Mouse (Mus musculus) intestine, postnatal 0 days (tissue): ENCODE results near the gene Col18a1. TPM values are rescaled to one million over a fixed set of nuclear protein-coding genes. Genes with fewer than 3 reads are reported as not detected.

Experiments used
- ATAC-seq: fragments of 200-750 bp; cut with Nextera tagmentation; 2 replicates; pipeline ENCODE4 v1.8.0; 2017; ENCODE audit warnings: mild to moderate bottlenecking, moderate TSS enrichment, moderate library complexity
- H3K27ac ChIP-seq: fragments of 300-500 bp; sonication (generic); 2 replicates; pipeline ENCODE4 v1.5.1; 2014; ENCODE audit warnings: mild to moderate bottlenecking, low read depth, low read length, moderate library complexity
- H3K27me3 ChIP-seq: fragments of 300-500 bp; sonication (generic); replicated peaks from 2 replicates; pipeline ENCODE4 v1.6.1; 2014; ENCODE audit warnings: low read length, mixed read lengths; ENCODE audit not compliant: control insufficient read depth, insufficient read depth
- H3K36me3 ChIP-seq: fragments of 300-500 bp; sonication (generic); 2 replicates; pipeline ENCODE4 v1.6.1; 2014; ENCODE audit warnings: mild to moderate bottlenecking, moderate library complexity; ENCODE audit not compliant: control insufficient read depth, insufficient read depth
- H3K4me1 ChIP-seq: fragments of 300-500 bp; sonication (generic); replicated peaks from 2 replicates; pipeline ENCODE4 v1.6.1; 2014; ENCODE audit warnings: antibody characterized with exemption, low read length, mixed read lengths; ENCODE audit not compliant: control insufficient read depth, insufficient read depth
- H3K4me2 ChIP-seq: fragments of 300-500 bp; sonication (generic); replicated peaks from 2 replicates; pipeline ENCODE4 v1.6.1; 2014; ENCODE audit warnings: low read depth, mild to moderate bottlenecking, moderate library complexity
- H3K4me3 ChIP-seq: fragments of 300-500 bp; sonication (generic); 2 replicates; pipeline ENCODE4 v1.5.1; 2014; ENCODE audit warnings: low read depth, low read length
- H3K9ac ChIP-seq: fragments of 300-500 bp; sonication (generic); 2 replicates; pipeline ENCODE4 v1.6.1; 2014; ENCODE audit warnings: mild to moderate bottlenecking, low read depth, low read length
- H3K9me3 ChIP-seq: fragments of 300-500 bp; sonication (generic); 2 replicates; pipeline ENCODE4 v1.6.1; 2016; ENCODE audit warnings: mixed run types; ENCODE audit not compliant: control insufficient read depth
- CTCF ChIP-seq: sonication (generic); IDR thresholded peaks from 2 replicates; pipeline ENCODE4 v1.5.1; 2016; ENCODE audit warnings: low read depth, mild to moderate bottlenecking, control low read depth, antibody characterized with exemption, moderate library complexity
- WGBS: fragments of 180-500 bp; shearing (Covaris S2); extraction: QIAGEN DNeasy Blood & Tissue Kit; methylation state at CpG from one replicate; pipeline ENCODE4 v1.1.7; 2014; 5-methylcytosine and 5-hydroxymethylcytosine counted together
- polyA plus RNA-seq: library from polyadenylated mRNA; unstranded; fragments of >200 nt; fragmentation: Nextera tagmentation; extraction: Ambion mirVana; gene quantifications from 2 replicates; pipeline ENCODE4 v1.2.1, GENCODE M21; 2015

Col18a1 gene
- polyA plus RNA-seq, 1 experiment from 2014 or later = 35.2 TPM

GRCm38 (mm10) chr10:77017061-77017460 lies 149.3 kb downstream of the Col18a1 start:
- Histone ChIP-seq H3K36me3 (peaks cover 4% of the 10 kb centered on the region; the same call in 1 of the 2 replicates), H3K4me1 (no peaks in the 10 kb centered on the region; the same call in 1 of the 2 replicates), H3K4me3 (no peak overlapping the region), H3K4me2 (no peak overlapping the region), H3K27ac (no peak overlapping the region), H3K9me3 (no peaks in the 10 kb centered on the region), H3K9ac (no peak overlapping the region), H3K27me3 (no peaks in the 10 kb centered on the region)
- TF ChIP-seq CTCF = no peak
- 53% methylated on average over 2 of the region's 2 CpGs for WGBS
- no peak for ATAC-seq

GRCm38 (mm10) chr10:77016499-77016898 lies 149.8 kb downstream of the Col18a1 start:
- no peak overlapping the region for H3K27ac ChIP-seq
- no peak overlapping the region for H3K4me2 ChIP-seq
- no peak overlapping the region for H3K4me3 ChIP-seq
- 62% methylated on average over 8 of the region's 8 CpGs for WGBS
- no peak for TF ChIP-seq CTCF
- H3K27me3 ChIP-seq = no peaks in the 10 kb centered on the region
- H3K9me3 ChIP-seq = no peaks in the 10 kb centered on the region
- H3K9ac ChIP-seq = no peak overlapping the region
- no peaks in the 10 kb centered on the region; the same call in 1 of the 2 replicates for H3K4me1 ChIP-seq
- H3K36me3 ChIP-seq = peaks cover 4% of the 10 kb centered on the region; the same call in 1 of the 2 replicates
- ATAC-seq = no peak

DNA sequence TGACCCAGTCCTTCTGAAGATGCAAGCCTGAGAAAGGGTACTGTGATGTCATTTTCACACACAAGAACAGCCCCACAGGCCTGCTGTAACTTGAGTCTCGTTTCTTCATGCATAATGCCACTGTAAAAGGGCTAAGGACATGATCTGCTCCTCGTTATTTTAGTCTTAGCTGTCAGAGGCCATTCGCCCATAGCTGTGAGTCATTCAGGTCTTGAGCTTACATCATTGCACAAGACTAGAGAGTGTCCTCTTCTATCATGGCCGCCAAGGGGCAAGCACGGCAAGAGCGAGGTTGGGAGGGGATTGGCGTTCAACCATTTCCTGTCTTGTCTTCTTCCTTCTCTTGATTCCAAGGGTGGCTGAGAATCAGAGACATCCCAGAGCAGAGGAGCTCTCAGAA lies 150.3 kb downstream of the Col18a1 start:
- WGBS = 79% methylated on average over 7 of the region's 7 CpGs
- H3K27ac ChIP-seq = no peak overlapping the region
- H3K9ac ChIP-seq = no peak overlapping the region
- ATAC-seq = no peak
- H3K4me3 ChIP-seq = no peak overlapping the region
- no peaks in the 10 kb centered on the region for H3K27me3 ChIP-seq
- peaks cover 4% of the 10 kb centered on the region; the same call in 1 of the 2 replicates for H3K36me3 ChIP-seq
- H3K4me2 ChIP-seq = no peak overlapping the region
- no peak for TF ChIP-seq CTCF
- H3K4me1 ChIP-seq = no peaks in the 10 kb centered on the region; the same call in 1 of the 2 replicates
- no peaks in the 10 kb centered on the region for H3K9me3 ChIP-seq

DNA sequence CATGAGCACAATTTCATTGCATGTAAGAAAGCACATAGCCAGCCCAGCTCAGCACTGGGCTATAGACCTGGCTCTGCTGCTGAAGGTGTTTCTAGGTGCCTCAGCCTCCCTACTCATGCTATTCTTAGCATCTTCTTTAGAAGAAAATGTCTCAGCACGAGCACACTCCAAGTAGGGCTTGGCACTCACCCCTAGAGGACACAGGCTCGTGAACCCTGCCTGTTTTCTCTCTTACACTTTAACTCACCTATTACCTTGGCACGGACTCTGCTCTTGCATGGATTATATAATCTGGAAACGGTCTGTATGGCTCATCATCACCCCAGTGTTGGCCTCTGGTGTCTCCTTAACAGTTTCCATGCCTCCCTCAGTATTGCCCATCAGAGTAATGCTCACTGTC lies 154.7 kb downstream of the Col18a1 start:
- H3K9me3 ChIP-seq = no peaks in the 10 kb centered on the region
- peaks cover 4% of the 10 kb centered on the region; the same call in 1 of the 2 replicates for H3K4me1 ChIP-seq
- H3K4me2 ChIP-seq = no peak overlapping the region
- H3K4me3 ChIP-seq = no peak overlapping the region
- TF ChIP-seq CTCF = no peak
- no peak for ATAC-seq
- H3K36me3 ChIP-seq = peaks cover 4% of the 10 kb centered on the region; the same call in 1 of the 2 replicates
- no peak overlapping the region for H3K27ac ChIP-seq
- 60% methylated on average over 4 of the region's 4 CpGs for WGBS
- no peak overlapping the region for H3K9ac ChIP-seq
- no peaks in the 10 kb centered on the region for H3K27me3 ChIP-seq

DNA sequence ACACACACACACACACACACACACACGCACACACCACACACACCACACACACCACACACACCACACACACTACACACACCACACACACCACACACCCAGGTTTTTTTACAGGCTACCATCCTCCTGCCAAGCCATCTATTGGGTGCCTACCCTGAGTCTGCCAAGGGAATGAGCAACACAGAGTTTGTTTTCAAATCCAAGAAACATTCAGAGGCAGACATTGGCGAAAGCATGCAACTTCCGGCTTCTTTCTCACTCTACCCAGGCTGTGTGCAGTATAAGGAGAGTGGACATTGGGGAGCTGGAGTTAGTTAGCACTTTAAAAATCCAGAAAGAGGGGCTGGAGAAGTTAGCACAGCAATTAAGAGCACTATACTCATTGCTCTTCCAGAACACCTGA lies 157.7 kb downstream of the Col18a1 start:
- no peaks in the 10 kb centered on the region for H3K27me3 ChIP-seq
- H3K4me2 ChIP-seq = no peak overlapping the region
- no peak overlapping the region for H3K4me3 ChIP-seq
- H3K9ac ChIP-seq = no peak overlapping the region
- peaks cover 4% of the 10 kb centered on the region; the same call in 1 of the 2 replicates for H3K4me1 ChIP-seq
- no peak for ATAC-seq
- TF ChIP-seq CTCF = no peak
- no peaks in the 10 kb centered on the region for H3K36me3 ChIP-seq
- WGBS = 87% methylated on average over 3 of the region's 3 CpGs
- no peak overlapping the region for H3K27ac ChIP-seq
- no peaks in the 10 kb centered on the region for H3K9me3 ChIP-seq

DNA sequence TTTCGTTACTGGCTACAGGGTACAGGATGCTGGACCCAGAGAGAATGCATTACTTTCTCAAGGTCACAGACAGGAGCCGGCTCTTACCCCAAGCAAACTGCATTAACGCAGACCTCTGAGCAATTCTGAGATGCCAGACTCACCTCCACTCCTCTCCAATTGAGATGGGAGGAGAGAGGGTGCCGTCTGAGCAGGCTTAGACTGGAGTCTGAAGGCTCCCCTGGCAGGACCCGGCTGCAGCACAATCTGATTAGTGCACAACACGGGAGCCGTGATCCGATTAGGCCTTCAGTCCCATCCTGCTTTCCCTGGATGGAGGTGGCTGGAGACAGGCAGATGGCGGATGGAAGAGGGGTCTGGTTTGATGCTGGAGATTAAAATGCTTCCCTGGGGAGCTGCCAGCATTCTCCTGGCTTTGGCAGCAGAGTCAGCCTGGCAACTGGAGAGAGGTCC lies 158.2 kb downstream of the Col18a1 start:
- Histone ChIP-seq H3K36me3 (no peaks in the 10 kb centered on the region), H3K27me3 (no peaks in the 10 kb centered on the region), H3K4me2 (0 out of 2 replicates have a peak overlapping the region, but pooled peaks have one; percentile 10), H3K27ac (no peak overlapping the region), H3K9me3 (no peaks in the 10 kb centered on the region), H3K4me3 (no peak overlapping the region), H3K9ac (no peak overlapping the region), H3K4me1 (peaks cover 4% of the 10 kb centered on the region; the same call in 1 of the 2 replicates)
- no peak for TF ChIP-seq CTCF
- ATAC-seq = 0 out of 2 replicates have a peak, but pooled peaks have one; percentile 18
- 48% methylated on average over 9 of the region's 9 CpGs for WGBS
